Mouse (Mus musculus) spleen, adult 2 months (tissue): Measurements from ENCODE around the gene Otud7b.

Experiments
- CTCF ChIP-seq: fragments of 200-500 bp; IDR thresholded peaks from 2 replicates; pipeline ENCODE4 v1.5.1; 2011; ENCODE audit warnings: mild to moderate bottlenecking, inconsistent platforms; ENCODE audit not compliant: insufficient read depth, insufficient read length, insufficient replicate concordance; ENCODE audit errors: extremely low read depth
- POLR2A ChIP-seq: fragments of 200-500 bp; IDR thresholded peaks from 2 replicates; pipeline ENCODE4 v1.6.1; 2011; ENCODE audit warnings: low read depth, low read length, inconsistent platforms

- no peak for TF ChIP-seq CTCF
- TF ChIP-seq POLR2A, result no peak
Measured at GRCm38 (mm10) chr3:96057747-96058204, 46.6 kb upstream of the Otud7b start.
